Mouse (Mus musculus): ENCODE measurements around the gene Bmp2k.

DNA sequence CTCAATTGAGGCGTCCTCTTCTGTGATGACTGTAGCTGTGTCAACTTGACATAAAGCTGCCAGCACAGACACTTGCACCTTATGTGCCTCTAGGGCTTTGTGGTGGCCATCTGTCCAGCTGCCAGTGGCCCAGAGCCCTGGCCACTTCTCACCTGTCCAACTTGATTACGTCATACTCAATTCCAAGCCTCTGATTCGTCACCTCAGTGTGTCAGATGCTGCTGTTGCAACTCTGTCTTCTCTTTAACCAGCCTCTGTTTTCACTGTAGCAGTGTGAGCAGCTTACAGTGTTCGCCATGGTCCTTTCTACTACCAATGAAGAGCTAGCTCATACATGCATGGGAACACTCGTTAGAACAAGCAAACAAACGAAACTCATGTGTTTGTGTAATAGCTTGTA is 28.2 kb downstream of the Bmp2k start:
- no peak for TF ChIP-seq POLR2A (IDR thresholded peaks at IDR 0.05; ENCODE audit: borderline replicate concordance, extremely low read depth, low read depth, low read length)
- TF ChIP-seq CTCF (IDR thresholded peaks at IDR 0.05; ENCODE audit: insufficient read depth, low read length), result no peak
